Mouse (Mus musculus): ENCODE measurements around the gene Phactr3. TPM values are rescaled to one million over a fixed set of nuclear protein-coding genes. Genes with fewer than 3 reads are reported as not detected.
"Not testable (repeated sequence)": the region's sequence is repeated elsewhere in the genome, so short reads cannot be mapped to it uniquely, and the experiment has no call there.

Gene Phactr3
- polyA plus RNA-seq, 1 experiment, result 0.20 TPM

GRCm38 (mm10) chr2:178326750-178327465 is 208.1 kb downstream of the Phactr3 start:
- 20% methylated on average over 5 of the region's 5 CpGs for WGBS
- DNase-seq, result no peak
- TF ChIP-seq POLR2A (IDR thresholded peaks at IDR 0.05; ENCODE audit: borderline replicate concordance, extremely low read depth, low read depth, low read length) (no peak), CTCF (IDR thresholded peaks at IDR 0.05; ENCODE audit: insufficient read depth, low read length) (no peak)
- H3K4me3 ChIP-seq (replicated peaks; ENCODE audit: extremely low read depth, low read depth, low read length), result no peak overlapping the region
- H3K4me1 ChIP-seq (ENCODE audit: control insufficient read depth, insufficient read depth, low read length), result no peaks in the 10 kb centered on the region

GRCm38 (mm10) chr2:178327466-178328040 is 208.8 kb downstream of the Phactr3 start:
- no peak overlapping the region for H3K4me3 ChIP-seq (replicated peaks; ENCODE audit: extremely low read depth, low read depth, low read length)
- DNase-seq, result peak; percentile 4
- 10% methylated on average over 12 of the region's 12 CpGs for WGBS
- no peaks in the 10 kb centered on the region for H3K4me1 ChIP-seq (ENCODE audit: control insufficient read depth, insufficient read depth, low read length)
- TF ChIP-seq POLR2A (IDR thresholded peaks at IDR 0.05; ENCODE audit: borderline replicate concordance, extremely low read depth, low read depth, low read length) (no peak), CTCF (IDR thresholded peaks at IDR 0.05; ENCODE audit: insufficient read depth, low read length) (no peak)

GRCm38 (mm10) chr2:178329551-178329950 is 210.8 kb downstream of the Phactr3 start:
- TF ChIP-seq CTCF (IDR thresholded peaks at IDR 0.05; ENCODE audit: insufficient read depth, low read length) (no peak), POLR2A (IDR thresholded peaks at IDR 0.05; ENCODE audit: borderline replicate concordance, extremely low read depth, low read depth, low read length) (no peak)
- 70% methylated on average over 5 of the region's 5 CpGs for WGBS
- H3K4me1 ChIP-seq (ENCODE audit: control insufficient read depth, insufficient read depth, low read length), result no peaks in the 10 kb centered on the region
- DNase-seq, result no peak
- H3K4me3 ChIP-seq (replicated peaks; ENCODE audit: extremely low read depth, low read depth, low read length), result no peak overlapping the region

- TF ChIP-seq POLR2A (IDR thresholded peaks at IDR 0.05; ENCODE audit: borderline replicate concordance, extremely low read depth, low read depth, low read length), result no peak
- TF ChIP-seq CTCF (IDR thresholded peaks at IDR 0.05; ENCODE audit: insufficient read depth, low read length), result no peak
- no peak for DNase-seq
- H3K4me1 ChIP-seq (ENCODE audit: control insufficient read depth, insufficient read depth, low read length), result no peaks in the 10 kb centered on the region
- 73% methylated on average over 1 of the region's 1 CpGs for WGBS
- H3K4me3 ChIP-seq (replicated peaks; ENCODE audit: extremely low read depth, low read depth, low read length), result no peak overlapping the region
Observed at GRCm38 (mm10) chr2:178329986-178330385, 211.2 kb downstream of the Phactr3 start.

- WGBS, result 20% methylated on average over 1 of the region's 1 CpGs
- Histone ChIP-seq H3K4me3 (replicated peaks; ENCODE audit: extremely low read depth, low read depth, low read length) (no peak overlapping the region), H3K4me1 (ENCODE audit: control insufficient read depth, insufficient read depth, low read length) (no peaks in the 10 kb centered on the region)
- DNase-seq, result no peak
- TF ChIP-seq CTCF (IDR thresholded peaks at IDR 0.05; ENCODE audit: insufficient read depth, low read length), result 0 out of 2 replicates have a peak, but pooled peaks have one; percentile 1
- TF ChIP-seq POLR2A (IDR thresholded peaks at IDR 0.05; ENCODE audit: borderline replicate concordance, extremely low read depth, low read depth, low read length), result no peak
Observed at GRCm38 (mm10) chr2:178337878-178338277, 219.1 kb downstream of the Phactr3 start.

- no peak for TF ChIP-seq CTCF (IDR thresholded peaks at IDR 0.05; ENCODE audit: insufficient read depth, low read length)
- TF ChIP-seq POLR2A (IDR thresholded peaks at IDR 0.05; ENCODE audit: borderline replicate concordance, extremely low read depth, low read depth, low read length), result no peak
- no peak overlapping the region for H3K4me3 ChIP-seq (replicated peaks; ENCODE audit: extremely low read depth, low read depth, low read length)
- WGBS, result 2% methylated on average over 2 of the region's 2 CpGs
- H3K4me1 ChIP-seq (ENCODE audit: control insufficient read depth, insufficient read depth, low read length), result no peaks in the 10 kb centered on the region
- no peak for DNase-seq
Observed at GRCm38 (mm10) chr2:178339044-178339443, 220.3 kb downstream of the Phactr3 start.

GRCm38 (mm10) chr2:178342105-178342504 is 223.3 kb downstream of the Phactr3 start:
- DNase-seq; H3K4me1 ChIP-seq (ENCODE audit: control insufficient read depth, insufficient read depth, low read length); H3K4me3 ChIP-seq (replicated peaks; ENCODE audit: extremely low read depth, low read depth, low read length): not testable (repeated sequence)

- TF ChIP-seq CTCF (IDR thresholded peaks at IDR 0.05; ENCODE audit: insufficient read depth, low read length) (no peak), POLR2A (IDR thresholded peaks at IDR 0.05; ENCODE audit: borderline replicate concordance, extremely low read depth, low read depth, low read length) (no peak)
- 73% methylated on average over 4 of the region's 4 CpGs for WGBS
- H3K4me3 ChIP-seq (replicated peaks; ENCODE audit: extremely low read depth, low read depth, low read length), result no peak overlapping the region
- H3K4me1 ChIP-seq (ENCODE audit: control insufficient read depth, insufficient read depth, low read length), result no peaks in the 10 kb centered on the region
- no peak for DNase-seq
Observed at GRCm38 (mm10) chr2:178342597-178342996, 223.8 kb downstream of the Phactr3 start.

Other genes with a start within 250 kb of the Phactr3 start
- gene Gm14327, start 221.9 kb upstream of the Phactr3 start, polyA plus RNA-seq (2012; rRNA removed), result 0.66 and 7.6 TPM in 2 replicates
- gene Zfp972, start 193.4 kb upstream of the Phactr3 start, polyA plus RNA-seq (2012; rRNA removed), result 0.65 TPM in 1 of 2 replicates, not detected in the other
- gene Gm14326, start 161.7 kb upstream of the Phactr3 start, polyA plus RNA-seq (2012; rRNA removed), result 1.2 and 2.3 TPM in 2 replicates
- 0.71 and 1.4 TPM in 2 replicates for gene Zfp971, start 95.7 kb upstream of the Phactr3 start, polyA plus RNA-seq (2012; rRNA removed)
- 0.70 and 1.2 TPM in 2 replicates for gene Zfp931, start 40.5 kb upstream of the Phactr3 start, polyA plus RNA-seq (2012; rRNA removed)

Measured in lung, adult 2 months (tissue).